Mouse (Mus musculus) small intestine, adult 2 months (tissue): ENCODE data around the gene Hist1h2ab.

Experiments
- CTCF ChIP-seq: fragments of 200-500 bp; IDR thresholded peaks from 2 replicates; pipeline ENCODE4 v1.5.1; 2012; ENCODE audit warnings: low read depth, mild to moderate bottlenecking, control low read depth, inconsistent platforms, low read length, moderate library complexity, mixed read lengths; ENCODE audit not compliant: insufficient replicate concordance, insufficient read length; ENCODE audit errors: extremely low read depth
- POLR2A ChIP-seq: fragments of 200-500 bp; IDR thresholded peaks from 2 replicates; pipeline ENCODE4 v1.6.1; 2012; ENCODE audit warnings: low read depth, mild to moderate bottlenecking, control low read depth, inconsistent platforms, low read length, moderate library complexity

DNA sequence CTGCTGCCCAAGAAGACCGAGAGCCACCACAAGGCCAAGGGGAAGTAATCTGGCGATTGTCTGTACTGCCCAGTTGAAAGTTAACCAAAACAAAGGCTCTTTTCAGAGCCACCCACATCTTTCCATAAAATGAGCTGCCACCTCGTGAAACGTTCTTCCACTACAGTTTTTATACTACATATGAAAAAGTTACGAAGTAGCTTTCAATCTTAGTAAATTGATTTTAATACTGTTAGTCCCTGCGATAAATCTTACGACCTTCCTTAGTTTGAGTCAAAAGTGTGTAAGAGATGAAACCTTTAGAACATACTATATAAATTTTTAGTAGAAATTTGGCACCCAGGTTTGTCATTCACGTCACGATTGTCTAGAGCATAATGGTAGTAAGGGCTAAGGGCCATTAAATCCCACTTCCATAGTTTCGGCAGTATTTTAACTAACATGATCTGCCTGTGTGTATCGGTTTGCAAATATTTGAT, 591 bp downstream of the Hist1h2ab start:
- no peak for TF ChIP-seq POLR2A
- no peak for TF ChIP-seq CTCF
